Mouse (Mus musculus): ENCODE measurements around the gene Tgfbi. TPM values are rescaled to one million over a fixed set of nuclear protein-coding genes. Genes with fewer than 3 reads are reported as not detected.

Gene Tgfbi
- total and polyA plus RNA-seq, 3 experiments = 0.02 TPM; not detected in 2

GRCm38 (mm10) chr13:56616386-56616785 is 7.1 kb downstream of the Tgfbi start:
- DNase-seq (ENCODE audit: low spot score) (no peak), ATAC-seq (ENCODE audit: extremely low read depth, insufficient number of reproducible peaks, low FRiP score, poor library complexity, severe bottlenecking) (no peak)
- Histone ChIP-seq H3K27me3 (ENCODE audit: insufficient read depth, low read length) (no peaks in the 10 kb centered on the region), H3K4me3 (ENCODE audit: low read depth, low read length) (no peak overlapping the region), H3K4me1 (ENCODE audit: insufficient read depth, low read depth, low read length) (no peaks in the 10 kb centered on the region), H3K36me3 (replicated peaks) (no peaks in the 10 kb centered on the region), H3K9me3 (replicated peaks) (peaks cover 86% of the 10 kb centered on the region)
- TF ChIP-seq POLR2AphosphoS5 (IDR thresholded peaks at IDR 0.05; ENCODE audit: insufficient replicate concordance, low read depth, low read length) = no peak
- no peak for TF ChIP-seq GATA1 (IDR thresholded peaks at IDR 0.05; ENCODE audit: borderline replicate concordance, low read length)
- TF ChIP-seq TAL1 (conservative IDR thresholded peaks at IDR 0.05; ENCODE audit: low read depth, low read length) = no peak
- no peak for TF ChIP-seq GATA2 (IDR thresholded peaks at IDR 0.05; ENCODE audit: borderline replicate concordance, low read depth, low read length)
- no peak for TF ChIP-seq CTCF (IDR thresholded peaks at IDR 0.05; ENCODE audit: low read depth, low read length)

GRCm38 (mm10) chr13:56617197-56617596 is 7.9 kb downstream of the Tgfbi start:
- Histone ChIP-seq H3K9me3 (replicated peaks) (peaks cover 88% of the 10 kb centered on the region), H3K4me1 (ENCODE audit: insufficient read depth, low read depth, low read length) (no peaks in the 10 kb centered on the region), H3K27me3 (ENCODE audit: insufficient read depth, low read length) (no peaks in the 10 kb centered on the region), H3K4me3 (ENCODE audit: low read depth, low read length) (no peak overlapping the region), H3K36me3 (replicated peaks) (no peaks in the 10 kb centered on the region)
- DNase-seq (ENCODE audit: low spot score) (no peak), ATAC-seq (ENCODE audit: extremely low read depth, insufficient number of reproducible peaks, low FRiP score, poor library complexity, severe bottlenecking) (no peak)
- no peak for TF ChIP-seq TAL1 (conservative IDR thresholded peaks at IDR 0.05; ENCODE audit: low read depth, low read length)
- no peak for TF ChIP-seq POLR2AphosphoS5 (IDR thresholded peaks at IDR 0.05; ENCODE audit: insufficient replicate concordance, low read depth, low read length)

- Histone ChIP-seq H3K4me3 (ENCODE audit: low read depth, low read length) (no peak overlapping the region), H3K27me3 (ENCODE audit: insufficient read depth, low read length) (no peaks in the 10 kb centered on the region), H3K4me1 (ENCODE audit: insufficient read depth, low read depth, low read length) (no peaks in the 10 kb centered on the region), H3K36me3 (replicated peaks) (no peaks in the 10 kb centered on the region), H3K9me3 (replicated peaks) (peaks cover 86% of the 10 kb centered on the region)
- ATAC-seq (ENCODE audit: extremely low read depth, insufficient number of reproducible peaks, low FRiP score, poor library complexity, severe bottlenecking) = no peak
- no peak for TF ChIP-seq TAL1 (conservative IDR thresholded peaks at IDR 0.05; ENCODE audit: low read depth, low read length)
- no peak for TF ChIP-seq GATA2 (IDR thresholded peaks at IDR 0.05; ENCODE audit: borderline replicate concordance, low read depth, low read length)
- no peak for TF ChIP-seq CTCF (IDR thresholded peaks at IDR 0.05; ENCODE audit: low read depth, low read length)
- TF ChIP-seq GATA1 (IDR thresholded peaks at IDR 0.05; ENCODE audit: borderline replicate concordance, low read length) = no peak
- no peak for TF ChIP-seq POLR2AphosphoS5 (IDR thresholded peaks at IDR 0.05; ENCODE audit: insufficient replicate concordance, low read depth, low read length)
- no peak for DNase-seq (ENCODE audit: low spot score)
These were observed 13.0 kb downstream of the Tgfbi start for GRCm38 (mm10) chr13:56622201-56622757.

- no peaks in the 10 kb centered on the region for H3K4me1 ChIP-seq (ENCODE audit: insufficient read depth, low read depth, low read length)
- no peaks in the 10 kb centered on the region for H3K36me3 ChIP-seq (replicated peaks)
- ATAC-seq (ENCODE audit: extremely low read depth, insufficient number of reproducible peaks, low FRiP score, poor library complexity, severe bottlenecking) = no peak
- H3K27me3 ChIP-seq (ENCODE audit: insufficient read depth, low read length) = no peaks in the 10 kb centered on the region
- peaks cover 90% of the 10 kb centered on the region for H3K9me3 ChIP-seq (replicated peaks)
- DNase-seq (ENCODE audit: low spot score) = no peak
- H3K4me3 ChIP-seq (ENCODE audit: low read depth, low read length) = no peak overlapping the region
- TF ChIP-seq GATA2 (IDR thresholded peaks at IDR 0.05; ENCODE audit: borderline replicate concordance, low read depth, low read length) = no peak
These were observed 17.2 kb downstream of the Tgfbi start for GRCm38 (mm10) chr13:56626524-56626923.

GRCm38 (mm10) chr13:56630081-56630480 is 20.8 kb downstream of the Tgfbi start:
- ATAC-seq (ENCODE audit: extremely low read depth, insufficient number of reproducible peaks, low FRiP score, poor library complexity, severe bottlenecking) (no peak), DNase-seq (ENCODE audit: low spot score) (no peak)
- no peak overlapping the region for H3K4me3 ChIP-seq (ENCODE audit: low read depth, low read length)
- H3K4me1 ChIP-seq (ENCODE audit: insufficient read depth, low read depth, low read length) = no peaks in the 10 kb centered on the region
- H3K9me3 ChIP-seq (replicated peaks) = peaks cover 88% of the 10 kb centered on the region
- no peaks in the 10 kb centered on the region for H3K27me3 ChIP-seq (ENCODE audit: insufficient read depth, low read length)
- H3K36me3 ChIP-seq (replicated peaks) = no peaks in the 10 kb centered on the region
- TF ChIP-seq GATA2 (IDR thresholded peaks at IDR 0.05; ENCODE audit: borderline replicate concordance, low read depth, low read length) = no peak
- no peak for TF ChIP-seq TAL1 (conservative IDR thresholded peaks at IDR 0.05; ENCODE audit: low read depth, low read length)
- no peak for TF ChIP-seq CTCF (IDR thresholded peaks at IDR 0.05; ENCODE audit: low read depth, low read length)
- TF ChIP-seq POLR2AphosphoS5 (IDR thresholded peaks at IDR 0.05; ENCODE audit: insufficient replicate concordance, low read depth, low read length) = no peak
- no peak for TF ChIP-seq GATA1 (IDR thresholded peaks at IDR 0.05; ENCODE audit: borderline replicate concordance, low read length)

GRCm38 (mm10) chr13:56630552-56630951 is 21.2 kb downstream of the Tgfbi start:
- TF ChIP-seq POLR2AphosphoS5 (IDR thresholded peaks at IDR 0.05; ENCODE audit: insufficient replicate concordance, low read depth, low read length) (no peak), GATA1 (IDR thresholded peaks at IDR 0.05; ENCODE audit: borderline replicate concordance, low read length) (no peak), TAL1 (conservative IDR thresholded peaks at IDR 0.05; ENCODE audit: low read depth, low read length) (no peak), CTCF (IDR thresholded peaks at IDR 0.05; ENCODE audit: low read depth, low read length) (no peak)
- Histone ChIP-seq H3K4me3 (ENCODE audit: low read depth, low read length) (no peak overlapping the region), H3K9me3 (replicated peaks) (peaks cover 88% of the 10 kb centered on the region), H3K27me3 (ENCODE audit: insufficient read depth, low read length) (no peaks in the 10 kb centered on the region), H3K36me3 (replicated peaks) (no peaks in the 10 kb centered on the region), H3K4me1 (ENCODE audit: insufficient read depth, low read depth, low read length) (no peaks in the 10 kb centered on the region)
- no peak for DNase-seq (ENCODE audit: low spot score)
- ATAC-seq (ENCODE audit: extremely low read depth, insufficient number of reproducible peaks, low FRiP score, poor library complexity, severe bottlenecking) = no peak

- TF ChIP-seq TAL1 (conservative IDR thresholded peaks at IDR 0.05; ENCODE audit: low read depth, low read length) = no peak
- no peak for TF ChIP-seq GATA1 (IDR thresholded peaks at IDR 0.05; ENCODE audit: borderline replicate concordance, low read length)
- TF ChIP-seq POLR2AphosphoS5 (IDR thresholded peaks at IDR 0.05; ENCODE audit: insufficient replicate concordance, low read depth, low read length) = no peak
- TF ChIP-seq CTCF (IDR thresholded peaks at IDR 0.05; ENCODE audit: low read depth, low read length) = no peak
- no peak for TF ChIP-seq GATA2 (IDR thresholded peaks at IDR 0.05; ENCODE audit: borderline replicate concordance, low read depth, low read length)
- DNase-seq (ENCODE audit: low spot score) (no peak), ATAC-seq (ENCODE audit: extremely low read depth, insufficient number of reproducible peaks, low FRiP score, poor library complexity, severe bottlenecking) (no peak)
- peaks cover 88% of the 10 kb centered on the region for H3K9me3 ChIP-seq (replicated peaks)
- H3K4me3 ChIP-seq (ENCODE audit: low read depth, low read length) = no peak overlapping the region
- no peaks in the 10 kb centered on the region for H3K4me1 ChIP-seq (ENCODE audit: insufficient read depth, low read depth, low read length)
- no peaks in the 10 kb centered on the region for H3K36me3 ChIP-seq (replicated peaks)
- H3K27me3 ChIP-seq (ENCODE audit: insufficient read depth, low read length) = no peaks in the 10 kb centered on the region
These were observed 22.0 kb downstream of the Tgfbi start for GRCm38 (mm10) chr13:56631332-56631731.
